Mouse (Mus musculus): ENCODE results near the gene Myo1f.

- TF ChIP-seq POLR2A (IDR thresholded peaks at IDR 0.05; ENCODE audit: low read depth, low read length) (no peak), CTCF (IDR thresholded peaks at IDR 0.05; ENCODE audit: extremely low read depth, insufficient read length, insufficient replicate concordance, low read depth, low read length) (no peak)
These were observed 76.3 kb downstream of the Myo1f start for GRCm38 (mm10) chr17:33631796-33632195.
